Mouse (Mus musculus): Measurements from ENCODE around the gene Gas7. TPM values are rescaled to one million over a fixed set of nuclear protein-coding genes. Genes with fewer than 3 reads are reported as not detected.

Gas7 gene
- polyA plus RNA-seq (2017; shearing (Covaris generic)): 1 to 10 TPM in 1 of 2 experiments, under 1 TPM in 1; 0.28 to 7.3 TPM

GRCm38 (mm10) chr11:67454874-67455526 lies at the start of gene Gas7:
Gas7 (plus strand) TSS chr11:67455437.

GRCm38 (mm10) chr11:67694703-67695376 lies 239.6 kb downstream of the Gas7 start, which contains the start of gene Rcvrn:
Rcvrn (plus strand) TSS chr11:67695326.

Other genes with a start within 250 kb of the Gas7 start
- under 1 TPM; 0.10 to 0.26 TPM for gene Myh4, start 217.4 kb upstream of the Gas7 start, polyA plus RNA-seq (2017; shearing (Covaris generic))
- under 1 TPM in 1 of 2 experiments, not detected in 1; 0.16 TPM for gene Myh8, start 178.3 kb upstream of the Gas7 start, polyA plus RNA-seq (2017; shearing (Covaris generic))
- under 1 TPM; 0.35 to 0.38 TPM for gene Myh13, start 133.8 kb upstream of the Gas7 start, polyA plus RNA-seq (2017; shearing (Covaris generic))
- not detected for gene Rcvrn, start 239.9 kb downstream of the Gas7 start, polyA plus RNA-seq (2017; shearing (Covaris generic))